Mouse (Mus musculus) gastrocnemius, adult 8-10 months (tissue): ENCODE results near the gene Pdzd4. TPM values are rescaled to one million over a fixed set of nuclear protein-coding genes. Genes with fewer than 3 reads are reported as not detected.

Source experiments
- DNase-seq, 2 experiments: peaks; one replicate each; pipeline ENCODE4 v3.0.0; 2022; ENCODE audit warnings: low spot score in 2 of 2
- total RNA-seq, 4 experiments: library from RNA; stranded (reverse); gene quantifications; 2 replicates each; pipeline ENCODE4 v1.2.4; 2022

Pdzd4 gene
- total RNA-seq: 1 to 10 TPM in 1 of 4 experiments, under 1 TPM in 3; 0.44 to 1.0 (median 0.81) TPM

DNA sequence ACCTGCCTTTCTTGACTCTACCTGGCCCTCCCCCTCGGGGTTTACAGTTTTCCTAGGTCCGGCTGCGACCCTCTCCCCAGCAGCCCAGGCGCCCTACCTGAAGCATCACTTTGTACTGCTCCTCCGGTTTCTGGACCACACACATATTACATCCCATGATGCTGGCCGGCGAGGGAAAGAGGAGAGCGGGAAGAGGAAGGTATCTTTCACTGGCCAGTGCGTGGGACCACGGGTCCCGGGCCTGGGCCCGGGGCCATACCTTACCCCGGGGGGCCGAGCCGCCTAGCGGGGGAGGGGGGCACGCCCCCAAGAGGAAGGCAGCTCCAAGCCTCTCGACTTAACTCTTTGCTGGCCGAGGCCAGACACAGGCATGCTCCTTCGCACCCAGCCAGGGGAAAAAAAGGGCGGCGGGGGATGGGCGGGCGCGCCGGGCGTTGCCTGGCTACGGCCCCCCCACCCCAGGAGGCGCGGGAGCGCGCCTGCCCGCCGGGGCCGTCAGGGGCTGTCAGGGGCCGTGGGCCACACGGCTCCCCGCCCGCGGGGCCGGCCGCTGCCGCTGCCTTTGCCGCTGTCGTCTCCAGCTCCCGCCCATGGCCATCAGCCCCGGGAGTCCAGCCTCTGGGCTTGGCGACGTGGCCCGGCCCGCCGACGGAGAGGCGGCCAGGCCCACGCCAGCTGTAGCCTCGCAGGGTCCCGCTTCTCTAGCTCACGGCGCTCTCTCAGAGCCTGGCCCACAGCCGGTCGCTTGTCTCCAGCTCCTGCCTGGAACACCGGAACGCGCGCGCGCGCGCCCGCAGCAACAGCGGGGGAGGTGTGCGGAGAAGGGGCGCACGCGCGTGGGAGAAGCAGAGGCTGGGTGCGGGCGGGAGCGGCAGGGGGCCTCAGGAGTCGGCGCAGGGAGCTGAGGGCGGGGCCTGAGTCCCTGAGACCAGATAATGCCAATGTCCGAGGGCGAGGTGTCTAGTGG is at the start of gene Pdzd4:
Gene Pdzd4 (minus strand): TSS at position 785 of the 967 bp plus-strand sequence.
- DNase-seq: peak; percentile 2 to 8

GRCm38 (mm10) chrX:73871956-73872355 is 47.2 kb upstream of the Pdzd4 start:
- DNase-seq: no peak

- no peak for DNase-seq
Observed at GRCm38 (mm10) chrX:73871474-73871873, 46.7 kb upstream of the Pdzd4 start.

GRCm38 (mm10) chrX:73869334-73869733 is 44.6 kb upstream of the Pdzd4 start:
- no peak for DNase-seq

DNA sequence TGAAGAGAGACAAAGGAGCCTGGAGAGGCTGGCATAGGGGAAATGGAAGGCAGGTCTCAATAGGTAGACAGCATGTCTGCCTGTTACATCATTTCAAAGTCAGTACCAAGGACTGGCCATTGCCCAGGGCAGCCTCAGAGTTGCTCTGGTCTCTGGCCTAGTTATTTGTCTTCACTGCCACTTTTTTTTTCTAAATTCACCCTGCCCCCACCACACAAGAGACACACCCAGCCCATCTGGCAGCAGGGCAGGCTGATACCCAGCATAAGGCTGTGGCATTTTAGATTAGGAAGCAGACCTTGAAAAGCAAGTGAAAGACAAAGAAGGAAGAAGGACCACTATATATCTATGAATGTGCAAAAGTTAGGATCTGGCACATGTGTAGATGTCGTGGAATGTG is 43.1 kb upstream of the Pdzd4 start:
- no peak for DNase-seq

- DNase-seq: no peak
Observed at GRCm38 (mm10) chrX:73867256-73867655, 42.5 kb upstream of the Pdzd4 start.

GRCm38 (mm10) chrX:73864692-73865091 is 39.9 kb upstream of the Pdzd4 start:
- no peak for DNase-seq

DNA sequence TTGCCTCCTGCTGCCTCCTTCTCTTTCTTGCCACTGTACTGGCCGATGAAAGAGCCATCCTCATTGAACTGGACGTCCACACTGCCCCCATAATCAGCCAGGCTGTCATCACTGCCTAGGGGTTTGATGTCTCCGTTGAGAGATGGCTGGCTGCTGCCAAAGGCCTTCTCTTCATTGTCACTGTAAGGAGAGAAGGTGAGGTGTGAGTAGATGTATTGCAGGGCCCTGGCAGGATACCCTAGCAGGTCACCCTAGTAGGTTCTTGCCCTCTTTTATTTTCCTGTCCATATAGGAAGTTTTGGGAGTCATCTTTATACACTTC is 30.3 kb upstream of the Pdzd4 start:
- no peak for DNase-seq

GRCm38 (mm10) chrX:73854326-73855086 is 29.7 kb upstream of the Pdzd4 start:
- no peak for DNase-seq

DNA sequence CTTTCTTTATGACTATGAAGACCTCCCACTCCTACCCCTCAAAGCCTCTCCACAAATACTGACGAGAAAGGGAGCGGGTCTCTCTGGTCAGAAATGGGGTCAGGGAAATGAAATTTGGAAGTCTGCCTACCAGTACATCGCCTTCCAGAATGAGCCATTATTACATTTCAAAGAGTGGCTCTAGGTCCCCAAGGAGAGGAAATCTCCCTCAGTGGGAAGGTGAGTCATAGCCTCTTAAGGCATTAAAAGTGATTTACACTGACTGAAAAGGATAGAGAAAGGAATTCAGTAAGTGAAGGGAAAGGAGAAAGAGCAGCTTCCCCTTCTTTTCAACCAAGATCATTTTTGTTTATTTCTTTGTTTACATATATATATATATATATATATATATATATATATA is 11.9 kb upstream of the Pdzd4 start:
- no peak for DNase-seq

GRCm38 (mm10) chrX:73835731-73836130 is 11.0 kb upstream of the Pdzd4 start:
- no peak for DNase-seq

- DNase-seq: no peak
Observed at GRCm38 (mm10) chrX:73823747-73824146, 1.0 kb downstream of the Pdzd4 start.

- DNase-seq: no peak
Observed at GRCm38 (mm10) chrX:73816596-73817314, 8.0 kb downstream of the Pdzd4 start.

DNA sequence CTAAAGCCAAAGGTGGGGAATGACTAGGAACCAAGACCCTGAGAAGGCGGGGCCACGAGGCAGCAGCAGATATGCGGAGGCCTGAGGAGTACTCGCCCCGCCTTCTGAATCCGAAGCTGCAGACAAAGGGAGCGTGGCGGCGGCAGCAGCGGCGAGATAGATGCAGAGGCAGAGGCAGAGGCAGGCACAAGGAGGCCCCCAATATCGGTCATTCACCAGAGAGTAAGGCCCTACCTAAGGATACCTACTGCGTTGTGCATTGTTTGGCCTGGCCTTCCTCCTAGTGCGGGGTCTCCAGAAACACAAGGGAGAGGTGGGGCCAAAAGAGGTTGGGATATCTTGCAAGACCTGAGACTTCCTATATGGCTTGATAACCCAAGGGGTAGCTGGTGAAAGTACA is 9.7 kb downstream of the Pdzd4 start:
- DNase-seq: no peak

DNA sequence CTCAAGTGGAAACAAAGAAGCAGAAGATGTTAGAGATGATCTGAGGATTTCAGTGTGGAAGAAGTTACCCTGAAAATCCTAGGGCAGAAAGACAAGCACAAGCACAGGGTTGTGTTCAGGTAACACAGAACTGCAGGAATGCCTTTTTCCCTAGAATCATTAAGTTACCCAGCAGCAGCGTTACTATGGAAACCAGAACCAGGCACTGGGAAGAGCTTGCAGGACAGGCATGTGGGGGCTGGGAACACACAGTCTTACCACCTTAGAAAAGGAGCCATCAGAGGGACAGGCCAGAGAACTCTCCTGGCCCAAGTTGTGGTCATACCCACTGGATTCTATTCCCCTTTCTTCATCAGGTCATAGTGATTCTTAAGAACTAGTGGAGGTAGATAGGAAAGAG is 19.0 kb downstream of the Pdzd4 start:
- DNase-seq: no peak

GRCm38 (mm10) chrX:73798502-73798901 is 26.3 kb downstream of the Pdzd4 start:
- DNase-seq: peak; percentile 58 to 61

DNA sequence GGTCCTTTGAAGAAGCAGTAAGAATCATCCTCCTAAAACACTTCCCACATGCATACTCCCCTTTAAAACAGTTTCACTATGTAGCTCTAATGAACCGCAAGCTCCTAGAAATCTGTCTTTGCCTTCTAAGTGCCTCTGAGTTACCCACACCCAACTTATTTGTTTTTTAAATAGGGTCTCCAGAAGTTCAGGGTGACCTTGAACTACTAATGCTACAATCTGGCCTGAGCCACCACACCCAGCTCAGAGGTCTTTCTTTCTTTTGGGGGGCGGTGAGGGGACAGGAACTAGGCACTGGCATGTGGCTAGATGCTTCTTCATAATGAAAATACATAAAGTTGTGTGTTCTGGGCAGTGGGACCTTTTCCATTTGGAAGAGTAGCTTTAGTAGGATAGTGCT is 27.3 kb downstream of the Pdzd4 start:
- DNase-seq: no peak

GRCm38 (mm10) chrX:73793505-73793904 is 31.3 kb downstream of the Pdzd4 start:
- no peak for DNase-seq

DNA sequence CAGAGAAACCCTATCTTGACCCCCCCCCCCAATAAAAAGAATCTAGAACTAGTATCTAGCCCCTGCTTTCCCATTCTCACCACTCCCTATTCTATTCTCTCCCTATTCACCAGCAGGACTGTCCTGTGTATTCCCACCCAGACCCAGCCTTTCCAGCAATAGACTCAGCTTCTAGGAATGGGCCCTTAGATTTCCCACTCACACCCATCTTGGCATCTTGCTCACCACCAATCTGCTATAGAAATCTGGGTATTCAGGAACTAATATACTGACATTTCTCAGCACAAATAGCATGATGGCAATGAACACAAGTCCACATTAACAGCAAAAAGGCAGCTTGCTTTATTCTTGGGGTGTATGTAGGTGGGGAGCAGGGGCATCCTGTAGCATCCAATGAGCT is 31.7 kb downstream of the Pdzd4 start:
- no peak for DNase-seq

DNA sequence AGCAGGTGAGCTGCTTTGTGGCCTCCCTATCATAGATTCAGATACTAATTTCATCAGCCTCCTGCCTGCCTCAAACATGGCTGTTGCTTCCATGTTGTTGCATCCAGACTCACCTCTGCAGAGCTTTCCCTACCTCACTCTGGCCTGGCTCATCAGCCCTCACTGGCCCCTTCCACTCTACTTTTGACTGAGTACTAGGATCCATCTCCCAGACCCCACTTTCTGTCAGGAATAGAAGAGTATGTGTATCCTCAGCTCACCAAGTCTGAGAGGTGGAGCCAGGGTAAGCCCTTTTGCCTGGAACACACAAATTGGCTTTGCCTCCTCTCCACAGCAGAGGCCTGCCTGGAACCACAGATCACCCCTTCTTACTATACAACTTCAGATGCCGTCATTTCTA is 36.3 kb downstream of the Pdzd4 start:
- DNase-seq: no peak

DNA sequence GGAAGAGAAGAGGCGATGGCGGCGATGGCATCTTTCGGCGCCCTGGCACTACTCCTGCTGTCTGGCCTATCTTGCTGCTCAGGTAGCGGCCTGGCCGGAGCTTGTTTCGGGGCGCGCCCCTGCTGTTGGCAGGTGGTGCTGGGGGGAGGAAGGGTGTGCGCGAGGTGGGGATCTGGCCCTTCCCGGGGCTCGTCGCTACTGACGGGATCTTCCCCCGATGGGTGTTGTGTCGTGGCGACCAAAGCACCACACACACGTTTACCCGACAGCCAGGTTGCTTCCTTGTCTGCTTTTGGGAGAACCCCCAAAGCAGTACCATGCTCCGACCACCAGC is 37.6 kb downstream of the Pdzd4 start:
- DNase-seq: no peak
